Mouse (Mus musculus): ENCODE data around the gene Snx10.

Snx10 gene

GRCm38 (mm10) chr6:51533467-51534200, 9.9 kb downstream of the Snx10 start:
- peak in 1 of 2 experiments; percentile 48 for DNase-seq (ENCODE audit: low read depth in 1 of 2, low spot score in 2 of 2)

DNA sequence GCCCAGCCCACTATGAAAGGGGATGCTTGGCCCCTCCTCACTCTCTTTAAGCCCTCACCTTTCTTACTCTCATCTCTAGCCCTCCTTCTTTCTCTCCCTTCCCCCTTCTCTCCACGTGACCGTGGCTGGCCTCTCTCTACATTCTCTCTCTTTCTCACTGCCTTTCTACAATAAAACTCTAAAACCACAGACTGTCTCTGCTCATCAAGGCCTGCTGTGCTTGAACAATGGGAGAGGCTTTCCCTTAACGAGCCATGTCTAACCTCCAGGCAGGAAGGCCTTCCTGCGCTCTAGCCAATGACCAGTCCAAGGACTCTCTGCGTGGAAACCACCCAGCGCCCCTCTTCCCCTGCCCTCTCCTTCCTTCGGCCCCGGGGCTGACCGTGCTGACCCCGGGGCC, 11.9 kb downstream of the Snx10 start:
- no peak for DNase-seq (ENCODE audit: low read depth in 1 of 2, low spot score in 2 of 2)

DNA sequence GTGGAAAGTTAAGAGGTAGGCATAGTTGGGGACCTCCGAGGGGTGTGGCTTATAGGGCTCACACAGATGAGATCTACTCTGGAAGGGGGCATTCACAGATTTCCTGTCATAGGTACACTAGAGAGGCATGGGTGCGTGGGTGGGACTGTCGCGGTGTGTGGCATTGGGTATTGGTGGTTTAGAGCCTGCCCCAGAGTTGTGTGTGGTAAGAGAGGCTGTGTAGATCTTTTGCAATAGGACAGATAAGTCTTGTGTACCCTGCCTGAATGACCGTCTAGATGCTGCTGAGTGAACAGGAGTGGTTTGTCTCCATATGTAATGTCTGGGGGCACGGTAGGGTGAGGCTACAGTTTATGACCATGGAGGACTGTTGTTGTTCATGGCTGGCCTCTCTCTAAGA, 16.8 kb downstream of the Snx10 start:
- DNase-seq (ENCODE audit: low read depth in 1 of 2, low spot score in 2 of 2): no peak

- no peak for DNase-seq (ENCODE audit: low read depth in 1 of 2, low spot score in 2 of 2)
Observed at GRCm38 (mm10) chr6:51541422-51541821, 17.7 kb downstream of the Snx10 start.

- DNase-seq (ENCODE audit: low read depth in 1 of 2, low spot score in 2 of 2): no peak
Observed at GRCm38 (mm10) chr6:51542147-51542546, 18.4 kb downstream of the Snx10 start.

- no peak for DNase-seq (ENCODE audit: low read depth in 1 of 2, low spot score in 2 of 2)
Observed at GRCm38 (mm10) chr6:51543639-51544117, 20.0 kb downstream of the Snx10 start.

- peak in 1 of 2 experiments; percentile 43 for DNase-seq (ENCODE audit: low read depth in 1 of 2, low spot score in 2 of 2)
Observed at GRCm38 (mm10) chr6:51544118-51544681, 20.5 kb downstream of the Snx10 start.

DNA sequence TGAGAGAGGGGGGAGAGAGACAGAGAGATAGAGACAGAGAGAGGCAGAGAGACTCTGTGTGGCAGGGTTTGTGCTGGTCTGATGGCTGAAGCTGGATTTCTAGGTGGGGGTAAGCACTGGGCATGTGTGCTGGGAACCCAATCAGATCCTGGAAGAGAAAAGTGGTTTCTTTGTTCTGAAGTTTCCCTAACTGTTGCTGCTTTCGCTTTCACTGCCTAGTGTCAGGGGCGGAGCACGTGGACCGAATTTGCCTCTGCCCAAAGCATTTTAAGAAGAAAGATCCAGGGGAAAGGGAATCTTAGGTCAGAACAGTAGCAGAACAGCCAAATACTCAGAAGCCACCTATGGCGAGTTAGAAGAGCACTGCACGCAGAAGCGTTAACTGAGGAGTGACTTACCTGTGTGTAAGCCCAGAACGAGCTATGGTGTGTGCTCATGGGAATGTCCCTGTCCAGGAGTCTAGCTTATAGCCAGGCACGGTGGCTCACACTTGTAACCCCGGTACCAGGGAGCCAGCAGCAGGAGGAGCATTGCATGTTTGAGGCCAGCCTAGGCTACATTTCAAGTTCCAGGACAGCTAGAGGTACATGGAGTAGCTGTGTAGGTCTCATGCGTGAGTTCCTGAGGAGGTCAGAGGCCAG, 21.6 kb downstream of the Snx10 start:
- peak in 1 of 2 experiments; percentile 41 for DNase-seq (ENCODE audit: low read depth in 1 of 2, low spot score in 2 of 2)

GRCm38 (mm10) chr6:51546085-51546484, 22.4 kb downstream of the Snx10 start:
- no peak for DNase-seq (ENCODE audit: low read depth in 1 of 2, low spot score in 2 of 2)

DNA sequence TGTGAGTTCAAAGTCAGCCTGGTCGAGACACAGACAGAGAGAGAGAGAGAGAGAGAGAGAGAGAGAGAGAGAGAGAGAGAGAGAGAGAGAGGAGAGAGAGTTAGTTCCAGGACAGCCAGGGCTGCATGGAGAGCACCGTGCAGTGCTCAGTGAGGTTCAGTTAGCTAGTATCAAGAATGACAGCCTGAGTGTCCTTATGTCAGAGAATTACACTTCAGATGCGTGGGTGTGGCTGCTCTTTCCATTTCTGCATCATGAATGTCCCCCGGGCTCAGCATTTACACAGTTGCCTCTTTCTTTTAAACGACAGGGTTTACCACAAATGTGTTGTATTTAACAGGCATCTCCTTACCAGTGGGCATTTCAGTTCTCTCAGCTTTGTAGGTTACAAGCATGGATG, 25.1 kb downstream of the Snx10 start:
- DNase-seq (ENCODE audit: low read depth in 1 of 2, low spot score in 2 of 2): no peak

- no peak for DNase-seq (ENCODE audit: low read depth in 1 of 2, low spot score in 2 of 2)
Observed at GRCm38 (mm10) chr6:51551267-51551802, 27.6 kb downstream of the Snx10 start.

GRCm38 (mm10) chr6:51556562-51556961, 32.9 kb downstream of the Snx10 start:
- peak in 1 of 2 experiments; percentile 14 for DNase-seq (ENCODE audit: low read depth in 1 of 2, low spot score in 2 of 2)

GRCm38 (mm10) chr6:51558311-51558710, 34.6 kb downstream of the Snx10 start:
- peak in 1 of 2 experiments; percentile 33 for DNase-seq (ENCODE audit: low read depth in 1 of 2, low spot score in 2 of 2)

- DNase-seq (ENCODE audit: low read depth in 1 of 2, low spot score in 2 of 2): no peak
Observed at GRCm38 (mm10) chr6:51566771-51567680, 43.3 kb downstream of the Snx10 start.

DNA sequence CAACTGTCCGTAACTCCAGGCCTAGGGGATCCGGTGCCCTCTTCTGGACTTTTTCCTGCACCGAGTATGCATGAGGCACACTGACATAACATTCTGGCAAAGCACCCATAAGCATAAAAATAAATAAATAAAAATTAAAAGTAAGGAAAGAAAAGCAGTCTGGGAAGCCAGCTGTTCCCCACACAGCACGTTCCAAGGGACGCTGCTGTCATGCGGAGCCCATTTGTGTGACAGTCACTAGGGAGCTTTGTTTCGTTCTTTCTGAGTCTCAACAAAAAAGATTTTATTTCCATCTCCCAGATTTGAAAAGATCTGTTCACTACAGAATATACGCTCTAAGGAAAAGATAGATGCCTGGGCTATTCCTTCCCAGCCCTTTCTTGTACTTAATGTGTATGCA, 45.4 kb downstream of the Snx10 start:
- DNase-seq (ENCODE audit: low read depth in 1 of 2, low spot score in 2 of 2): no peak

GRCm38 (mm10) chr6:51573136-51573535, 49.4 kb downstream of the Snx10 start:
- DNase-seq (ENCODE audit: low read depth in 1 of 2, low spot score in 2 of 2): no peak

DNA sequence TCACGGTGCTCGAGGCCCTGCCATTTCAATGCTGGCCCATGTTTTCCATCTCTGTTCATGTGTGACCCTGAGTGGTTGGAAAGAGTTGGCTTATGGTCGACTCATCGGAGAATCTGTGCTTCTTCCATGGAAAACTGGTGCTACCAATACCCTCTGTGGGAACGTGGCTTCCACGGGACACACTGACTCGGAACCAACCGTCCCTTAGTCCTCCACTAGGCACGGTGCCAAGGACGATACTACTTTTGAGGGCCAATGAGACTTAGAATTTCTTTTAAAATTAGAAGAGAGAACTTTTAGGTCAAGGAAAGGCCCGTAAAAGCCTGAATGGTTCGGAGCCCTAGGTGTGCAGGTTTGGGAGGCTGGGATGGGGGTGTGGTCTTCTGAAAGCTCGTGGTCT, 50.4 kb downstream of the Snx10 start:
- DNase-seq (ENCODE audit: low read depth in 1 of 2, low spot score in 2 of 2): no peak

DNA sequence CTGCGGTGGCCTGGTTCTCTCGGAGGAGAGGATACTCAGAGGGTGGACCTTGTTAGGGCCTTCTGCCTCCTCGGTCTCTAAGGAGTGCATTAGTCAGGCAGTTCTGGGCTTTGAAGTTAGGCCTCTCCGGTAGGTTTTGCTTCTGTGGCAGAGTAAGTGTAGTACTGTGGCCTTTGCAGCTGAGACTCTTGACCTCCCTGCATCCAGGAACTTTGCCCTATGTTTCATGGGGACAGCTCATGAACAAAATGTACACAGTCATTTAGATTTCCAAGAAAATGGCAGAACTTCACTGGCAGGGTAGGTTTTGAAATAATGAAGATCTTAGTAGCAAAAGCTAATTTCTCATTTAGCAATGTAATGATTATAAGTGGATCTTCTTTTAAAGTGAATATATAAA, 54.7 kb downstream of the Snx10 start:
- DNase-seq (ENCODE audit: low read depth in 1 of 2, low spot score in 2 of 2): no peak

DNA sequence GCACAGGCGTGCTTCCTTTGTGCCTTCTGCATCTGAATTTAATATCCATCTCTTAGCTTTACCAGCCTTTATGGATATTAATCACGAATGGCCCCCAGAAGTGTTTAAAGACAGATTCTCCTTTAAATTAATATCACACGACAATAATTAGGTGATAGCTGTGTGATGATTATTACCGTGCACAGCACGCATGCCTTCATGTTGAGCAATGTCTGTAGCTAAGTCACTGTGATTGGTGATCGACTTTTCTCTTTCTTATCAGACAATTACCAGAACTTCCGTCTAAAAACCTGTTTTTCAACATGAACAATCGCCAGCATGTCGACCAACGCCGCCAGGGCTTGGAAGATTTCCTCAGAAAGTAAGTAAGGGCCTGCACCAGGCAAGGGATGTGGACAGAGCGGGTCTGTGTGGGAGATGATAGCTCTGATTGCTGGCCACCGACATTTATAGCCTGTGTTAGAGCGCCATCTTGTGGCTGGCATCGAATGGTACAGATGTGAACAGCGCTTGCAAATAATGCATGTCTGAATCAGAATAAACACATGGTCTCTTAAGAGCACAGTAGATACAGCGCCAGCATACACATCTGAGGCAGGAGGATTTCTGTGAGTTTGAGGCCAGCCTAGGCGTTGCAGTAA, 56.5 kb downstream of the Snx10 start:
- peak; percentile 19 to 70 for DNase-seq (ENCODE audit: low read depth in 1 of 2, low spot score in 2 of 2)

GRCm38 (mm10) chr6:51581418-51581817, 57.7 kb downstream of the Snx10 start:
- DNase-seq (ENCODE audit: low read depth in 1 of 2, low spot score in 2 of 2): no peak

All from monocyte, adult 2 months (primary cell).